Mouse (Mus musculus) spleen, adult 2 months (tissue): Measurements from ENCODE around the gene Prepl.

Experiments used
- CTCF ChIP-seq: fragments of 200-500 bp; IDR thresholded peaks from 2 replicates; pipeline ENCODE4 v1.5.1; 2011; ENCODE audit warnings: mild to moderate bottlenecking, inconsistent platforms; ENCODE audit not compliant: insufficient read depth, insufficient read length, insufficient replicate concordance; ENCODE audit errors: extremely low read depth
- POLR2A ChIP-seq: fragments of 200-500 bp; IDR thresholded peaks from 2 replicates; pipeline ENCODE4 v1.6.1; 2011; ENCODE audit warnings: low read depth, low read length, inconsistent platforms

DNA sequence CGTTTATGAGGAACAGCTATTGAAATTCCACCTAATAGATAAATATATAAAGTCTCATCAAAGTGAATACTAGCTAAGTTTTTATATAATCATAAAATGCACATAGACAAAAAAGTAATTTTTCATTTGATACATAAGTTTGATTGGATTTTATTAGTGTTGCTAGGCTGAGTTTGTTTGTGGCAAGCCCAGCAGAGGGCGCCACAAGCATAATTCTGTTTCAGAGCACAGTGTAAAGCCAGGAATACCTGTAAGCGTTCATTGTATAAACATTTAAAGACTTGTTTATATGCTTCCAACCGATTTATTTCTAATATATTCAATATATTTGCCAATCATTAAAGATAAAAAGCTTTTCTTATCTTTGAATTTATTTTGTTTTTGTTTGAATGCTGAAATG, 26.6 kb upstream of the Prepl start:
- TF ChIP-seq CTCF (peak; percentile 39; the same call in 1 of the 2 replicates), POLR2A (no peak)
